Mouse (Mus musculus) lung, postnatal 36 days (tissue): ENCODE results near the gene Gm42742.
A peak's percentile ranks its signal among the peaks of the same experiment; 100 is the strongest.

Experiments used
- DNase-seq: peaks from one replicate; pipeline ENCODE4 v3.0.0; 2022; ENCODE audit warnings: mixed read lengths

Gene Gm42742

DNA sequence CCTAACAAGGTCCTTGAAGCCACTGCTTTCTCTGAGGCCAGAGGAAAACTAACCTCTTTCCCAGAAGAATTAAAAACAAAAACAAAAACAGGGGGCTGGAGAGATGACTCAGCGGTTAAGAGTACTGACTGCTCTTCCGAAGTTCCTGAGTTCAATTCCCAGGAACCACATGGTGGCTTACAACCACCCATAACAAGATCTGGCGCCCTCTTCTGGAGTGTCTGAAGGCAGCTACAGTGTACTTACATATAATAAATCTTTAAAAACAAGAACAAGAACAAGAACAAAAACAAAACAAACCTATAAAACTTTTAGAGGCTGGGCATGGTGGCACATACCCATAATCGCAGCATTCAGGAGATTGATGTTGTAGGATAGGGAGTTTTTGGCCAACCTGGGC lies 24.4 kb downstream of the Gm42742 start:
- DNase-seq, result no peak

DNA sequence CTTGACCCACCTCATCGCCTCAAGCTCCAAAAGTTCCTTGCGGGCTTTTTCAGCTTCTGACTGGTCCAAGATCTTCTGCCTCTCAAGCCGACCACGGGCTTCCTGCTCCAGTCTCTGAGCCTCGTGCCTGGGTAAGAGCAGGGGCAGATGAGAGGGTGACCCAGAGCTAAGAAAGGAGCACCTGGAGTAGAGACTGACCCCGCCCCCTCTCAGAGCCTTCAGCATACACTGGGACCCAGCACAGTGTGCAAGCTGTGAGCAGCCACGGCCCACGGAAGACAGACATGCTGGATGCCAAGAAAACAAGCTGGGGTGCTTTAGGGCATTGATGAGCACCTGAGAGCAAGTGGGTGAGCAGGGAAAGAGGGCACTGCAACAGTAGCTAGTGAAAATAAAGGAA lies 32.1 kb downstream of the Gm42742 start:
- DNase-seq, result no peak

DNA sequence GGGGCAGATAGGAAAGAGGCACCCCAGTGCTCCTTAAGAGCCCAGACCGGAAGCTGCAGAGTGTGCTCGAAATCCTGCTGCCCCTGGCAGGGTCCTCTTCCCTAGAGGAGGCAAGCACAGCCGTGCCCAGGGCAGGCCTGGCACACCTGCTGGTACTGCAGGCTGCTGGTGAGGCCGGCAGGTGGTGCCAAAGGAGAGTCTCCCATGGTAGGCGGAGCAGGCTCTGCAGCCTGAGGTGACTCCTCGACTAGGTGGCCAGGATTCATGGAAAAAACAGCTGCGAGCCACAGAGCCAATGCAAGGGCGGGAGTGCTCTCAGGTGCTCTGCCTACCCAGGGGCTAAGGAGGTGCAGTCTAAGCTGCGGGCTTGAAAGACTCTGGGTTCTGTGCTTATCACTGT lies 34.6 kb downstream of the Gm42742 start:
- peak; percentile 62 for DNase-seq

DNA sequence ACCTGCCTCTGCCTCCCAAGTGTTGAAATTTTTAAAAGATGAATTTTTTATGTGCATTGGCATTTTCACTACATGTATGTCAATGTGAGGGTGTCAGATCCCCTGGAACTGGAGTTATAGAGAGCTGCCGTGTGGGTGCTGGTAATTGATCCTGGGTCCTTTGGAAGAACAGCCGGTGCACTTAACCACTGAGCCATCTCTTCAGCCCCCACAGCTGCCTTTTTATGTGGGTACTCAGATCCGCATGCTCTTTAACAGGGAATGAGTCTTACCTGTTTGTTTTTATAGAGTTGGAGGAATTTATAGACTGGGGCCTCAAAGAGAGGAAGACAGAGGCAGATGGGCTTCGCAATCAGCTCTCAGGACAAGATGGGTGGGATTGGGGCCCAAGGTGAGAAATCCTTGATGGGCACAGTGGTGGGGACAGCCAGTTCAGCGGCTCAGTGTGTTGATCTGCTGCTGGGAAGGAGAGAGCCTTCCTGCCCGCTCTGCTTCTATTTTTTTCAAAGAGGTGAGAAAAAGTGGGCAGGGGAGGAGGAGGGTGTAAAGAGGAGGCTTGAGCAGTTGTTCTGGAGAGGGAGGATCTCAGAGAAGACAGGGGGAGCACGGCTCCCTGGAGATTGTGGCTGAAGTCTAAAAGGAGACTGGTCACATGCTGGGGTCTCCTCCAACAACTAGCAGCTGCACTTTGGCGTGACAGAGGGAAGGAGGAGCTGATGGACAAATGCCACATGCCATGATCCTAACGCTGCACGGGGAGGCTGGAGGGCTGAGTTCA lies 36.0 kb downstream of the Gm42742 start:
- DNase-seq, result no peak

DNA sequence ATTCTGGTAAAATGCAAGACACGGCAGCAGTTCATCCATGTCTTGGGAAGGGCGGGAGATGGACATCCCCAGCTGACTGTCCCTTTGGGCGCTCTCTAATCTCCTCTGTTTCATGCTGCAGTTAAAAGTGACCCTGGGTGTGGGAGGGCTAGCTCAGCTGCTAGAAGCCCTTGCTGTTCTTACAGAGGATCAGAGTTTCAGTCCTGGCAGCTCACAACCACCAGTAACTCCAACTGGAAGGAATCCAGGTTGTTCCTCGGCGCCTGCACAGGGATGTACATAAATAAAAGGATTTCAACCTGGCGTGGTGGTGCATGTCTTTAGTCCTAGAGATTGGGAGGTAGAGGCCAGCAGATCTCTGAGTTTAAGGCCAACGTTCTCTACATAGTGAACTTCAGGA lies 37.8 kb downstream of the Gm42742 start:
- no peak for DNase-seq

DNA sequence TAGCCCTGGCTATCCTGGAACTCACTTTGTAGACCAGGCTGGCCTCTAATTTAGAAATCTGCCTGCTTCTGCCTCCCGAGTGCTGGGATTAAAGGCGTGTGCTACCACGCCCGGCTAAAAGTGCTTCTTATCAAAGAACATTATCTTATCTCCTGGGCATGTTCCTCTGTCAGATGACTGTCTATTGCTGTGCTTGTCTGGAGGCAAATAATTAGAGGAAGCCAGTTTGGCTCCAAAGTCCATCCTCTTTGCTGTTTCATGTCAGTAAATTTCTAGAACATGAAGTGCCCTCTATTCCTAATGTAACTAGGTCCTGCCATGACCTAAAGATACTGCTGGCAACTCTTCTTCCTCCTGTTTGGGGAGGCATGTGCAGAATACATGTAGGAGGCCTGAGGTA lies 38.8 kb downstream of the Gm42742 start:
- no peak for DNase-seq

DNA sequence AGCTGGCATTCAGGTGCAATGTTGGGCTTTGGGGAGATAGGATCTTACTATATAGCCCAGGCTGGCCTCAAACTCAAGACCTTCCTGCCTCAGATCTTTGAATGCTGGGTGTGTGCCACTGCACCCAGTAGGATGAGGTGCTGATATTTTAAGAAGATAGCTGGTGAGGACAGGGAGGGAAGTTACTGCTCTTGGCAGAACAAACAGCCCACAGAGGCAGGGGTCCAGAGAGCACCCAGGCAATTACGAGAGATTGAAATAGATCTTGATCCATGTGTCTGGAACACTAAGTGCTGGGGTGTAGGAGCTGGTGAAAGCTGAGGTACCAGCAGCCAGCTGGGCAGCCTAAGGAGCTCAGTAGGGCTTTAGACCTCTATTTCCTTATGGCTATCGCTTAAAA lies 39.3 kb downstream of the Gm42742 start:
- no peak for DNase-seq

DNA sequence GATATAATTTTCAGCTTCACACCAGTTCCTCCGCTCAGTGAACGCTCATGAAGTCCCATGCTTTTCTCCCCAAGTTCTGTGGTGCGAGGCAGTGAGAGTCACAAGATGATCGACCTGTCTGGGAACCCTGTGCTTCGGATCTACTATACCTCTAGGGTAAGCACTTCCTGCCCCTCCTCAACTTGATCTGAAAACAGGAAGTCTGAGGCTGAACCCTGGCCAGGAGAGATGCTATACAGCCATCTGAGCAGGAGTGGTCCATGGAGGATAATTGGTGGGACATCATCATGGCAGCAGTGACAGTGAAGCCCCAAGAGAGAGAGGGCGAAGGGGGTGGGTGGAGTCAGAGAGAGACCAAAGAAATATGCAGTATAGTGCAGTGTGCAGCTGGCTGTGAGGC lies 42.1 kb downstream of the Gm42742 start:
- DNase-seq, result no peak

DNA sequence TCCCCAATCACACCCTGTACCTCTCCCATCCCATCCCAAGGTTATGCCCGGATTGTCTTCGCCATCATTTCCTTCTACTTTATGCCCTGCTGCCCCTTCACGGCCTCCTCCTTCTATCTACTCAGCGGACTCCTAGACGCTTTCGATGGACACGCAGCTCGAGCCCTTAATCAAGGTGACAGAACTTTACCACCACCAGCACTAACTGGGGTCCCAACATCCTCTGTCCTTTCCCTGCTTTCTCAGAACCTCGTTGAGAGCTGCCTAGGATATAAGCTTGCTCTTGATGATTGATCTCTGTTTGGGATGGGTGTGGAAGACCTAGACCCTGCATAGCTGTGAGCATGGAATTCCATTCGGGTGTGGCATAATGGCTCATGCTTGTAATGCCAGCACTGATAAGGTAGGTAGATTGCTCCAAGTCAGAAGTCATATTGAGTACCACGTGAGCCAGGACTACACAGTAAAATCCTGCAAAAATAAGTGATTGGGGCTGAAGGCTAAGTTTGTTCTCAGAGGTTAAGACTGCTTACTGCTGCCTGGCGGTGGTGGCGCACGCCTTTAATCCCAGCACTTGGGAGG lies 43.9 kb downstream of the Gm42742 start:
- peak; percentile 35 for DNase-seq

DNA sequence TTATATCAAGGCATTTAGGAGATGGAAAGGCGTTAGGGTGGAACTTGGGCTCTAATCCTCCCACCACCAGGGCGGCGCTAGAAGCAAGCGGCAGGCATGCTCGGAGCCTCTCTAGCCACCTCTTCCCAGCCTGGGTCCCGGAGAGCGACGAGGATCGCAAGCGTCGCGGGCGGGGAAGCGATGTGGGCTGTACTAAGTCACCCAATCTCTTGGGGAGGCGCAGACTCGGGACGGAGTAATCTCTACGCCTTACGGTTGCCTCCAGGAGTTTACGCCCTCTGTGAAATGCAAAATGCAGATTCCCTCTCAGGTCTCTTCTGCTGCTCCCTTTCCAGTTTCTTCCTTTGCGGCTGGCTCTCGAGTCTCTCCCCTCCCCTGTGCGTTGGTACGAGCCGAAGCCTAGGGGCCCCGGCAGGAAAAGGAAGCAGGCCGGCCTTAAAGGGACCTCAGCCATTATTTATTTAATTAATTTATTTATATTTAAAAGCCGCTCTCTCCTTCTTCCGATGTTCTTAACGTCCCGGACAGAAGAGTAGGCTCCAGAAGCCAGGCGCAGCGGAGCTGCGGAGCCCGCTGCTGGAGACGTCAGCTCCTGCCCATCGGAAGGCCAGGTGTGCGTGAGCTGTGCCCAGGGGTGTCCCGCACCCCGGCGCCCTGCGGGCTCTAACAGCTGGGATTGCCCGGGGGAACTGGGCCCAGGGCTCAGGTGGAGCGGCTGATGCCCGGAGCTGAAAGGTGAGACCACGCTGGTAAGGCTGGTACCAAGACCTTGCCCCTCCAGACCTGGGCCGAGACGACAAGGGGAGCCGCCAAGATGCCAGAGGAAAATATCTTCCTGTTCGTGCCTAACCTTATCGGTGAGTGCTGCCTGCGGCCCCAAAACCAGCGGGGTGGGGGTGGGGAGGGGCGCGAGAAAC lies 44.7 kb downstream of the Gm42742 start, which contains the start of gene Cdiptos:
Cdiptos (minus strand) TSS at position 149 of the 917 bp plus-strand sequence.
- peak; percentile 97 for DNase-seq

DNA sequence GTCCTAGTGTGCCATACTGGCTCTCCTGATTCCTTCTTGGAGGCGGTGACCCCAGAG lies 45.2 kb downstream of the Gm42742 start, which contains the start of gene Cdipt:
Cdipt (plus strand) TSS at position 22 of the 57 bp plus-strand sequence.
- DNase-seq, result no peak

DNA sequence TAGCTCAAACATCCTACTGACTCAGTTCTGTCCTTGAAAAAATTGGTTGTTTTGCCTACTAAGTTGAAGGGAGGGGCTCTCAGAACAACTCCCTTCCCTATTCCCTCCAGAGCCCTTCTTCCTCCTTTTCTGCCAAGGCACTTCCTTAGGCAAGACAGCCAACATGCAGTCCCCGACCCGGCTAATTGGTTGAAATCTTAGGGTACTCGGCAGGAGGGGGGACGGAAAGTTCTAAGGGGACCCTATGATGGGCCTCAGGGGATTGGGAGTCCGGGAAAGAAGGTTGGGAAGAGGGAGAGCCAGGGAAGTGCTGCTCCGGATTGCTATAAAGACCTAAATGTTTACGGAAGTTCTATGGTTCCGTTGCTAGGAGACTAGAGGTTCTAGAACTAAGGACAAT lies 45.4 kb downstream of the Gm42742 start:
- peak; percentile 28 for DNase-seq

DNA sequence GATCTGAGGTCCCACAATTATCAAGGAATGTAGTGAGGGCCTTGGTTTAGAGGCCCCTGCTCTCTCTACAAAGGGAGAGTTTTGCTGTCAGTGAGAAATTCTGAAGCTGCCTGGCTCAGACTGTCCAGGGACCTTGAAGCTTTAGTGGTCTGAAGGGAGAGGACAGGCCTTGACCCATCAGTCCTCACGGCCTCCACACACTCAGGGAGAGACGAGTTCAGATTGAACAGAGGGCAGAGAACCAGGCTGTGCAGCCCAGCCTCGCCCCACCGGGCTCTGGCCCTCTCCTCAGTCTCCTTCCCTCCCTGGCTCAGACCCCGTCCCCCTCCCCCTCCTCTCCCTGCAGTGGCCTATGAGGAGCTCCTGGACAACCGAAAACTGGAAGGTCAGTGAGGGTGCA lies 53.5 kb downstream of the Gm42742 start:
- DNase-seq, result no peak

DNA sequence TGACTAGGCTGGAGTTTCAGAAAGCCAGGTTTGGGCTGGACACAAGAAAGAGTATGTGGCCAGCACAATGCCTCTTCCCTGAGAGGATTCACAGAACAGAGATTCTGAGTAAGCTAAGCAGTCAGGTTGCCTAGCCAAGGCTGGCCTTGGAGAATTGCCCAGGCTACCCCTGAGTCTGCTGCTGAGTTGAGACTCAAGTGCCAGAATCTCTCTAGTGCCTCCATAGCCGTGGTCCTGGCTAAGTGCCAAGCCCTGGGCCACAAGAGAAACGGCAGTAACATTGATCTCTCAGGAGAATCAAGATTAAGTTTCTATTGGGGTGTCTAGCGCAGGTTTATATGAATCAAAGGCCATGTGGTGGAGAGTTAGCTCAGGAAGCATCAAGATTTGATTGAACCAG lies 55.3 kb downstream of the Gm42742 start:
- DNase-seq, result no peak
